Mouse (Mus musculus): ENCODE data around the gene A730046J19Rik. TPM values are rescaled to one million over a fixed set of nuclear protein-coding genes. Genes with fewer than 3 reads are reported as not detected.

The A730046J19Rik gene
- polyA plus RNA-seq (2014; fragmentation: Nextera tagmentation; extraction: Ambion mirVana), result 0.19 and 0.31 TPM in 2 replicates

DNA sequence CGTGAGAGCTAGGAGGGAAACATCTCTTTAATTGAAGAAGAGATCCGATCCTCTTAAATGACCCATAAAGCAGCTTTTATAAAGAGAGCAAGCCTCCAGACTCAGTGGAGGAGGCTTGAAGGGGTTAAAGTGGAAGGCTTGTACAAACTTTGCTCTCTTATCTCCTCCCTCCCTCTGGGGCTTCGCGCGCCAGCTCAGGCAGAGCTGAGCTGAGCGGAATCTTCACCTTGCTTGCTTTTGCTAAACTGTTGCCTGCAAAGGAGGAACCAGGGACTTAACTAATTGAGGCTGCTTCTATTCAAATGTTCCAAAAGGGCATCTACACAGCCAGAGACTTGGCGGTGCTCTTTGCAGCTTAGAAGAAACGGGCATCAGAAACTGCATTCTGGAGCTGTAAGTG is at the start of gene A730046J19Rik:
TSS of gene A730046J19Rik (plus strand) at position 173 of the 400 bp plus-strand sequence.
- ATAC-seq (ENCODE audit: low FRiP score), result no peak

DNA sequence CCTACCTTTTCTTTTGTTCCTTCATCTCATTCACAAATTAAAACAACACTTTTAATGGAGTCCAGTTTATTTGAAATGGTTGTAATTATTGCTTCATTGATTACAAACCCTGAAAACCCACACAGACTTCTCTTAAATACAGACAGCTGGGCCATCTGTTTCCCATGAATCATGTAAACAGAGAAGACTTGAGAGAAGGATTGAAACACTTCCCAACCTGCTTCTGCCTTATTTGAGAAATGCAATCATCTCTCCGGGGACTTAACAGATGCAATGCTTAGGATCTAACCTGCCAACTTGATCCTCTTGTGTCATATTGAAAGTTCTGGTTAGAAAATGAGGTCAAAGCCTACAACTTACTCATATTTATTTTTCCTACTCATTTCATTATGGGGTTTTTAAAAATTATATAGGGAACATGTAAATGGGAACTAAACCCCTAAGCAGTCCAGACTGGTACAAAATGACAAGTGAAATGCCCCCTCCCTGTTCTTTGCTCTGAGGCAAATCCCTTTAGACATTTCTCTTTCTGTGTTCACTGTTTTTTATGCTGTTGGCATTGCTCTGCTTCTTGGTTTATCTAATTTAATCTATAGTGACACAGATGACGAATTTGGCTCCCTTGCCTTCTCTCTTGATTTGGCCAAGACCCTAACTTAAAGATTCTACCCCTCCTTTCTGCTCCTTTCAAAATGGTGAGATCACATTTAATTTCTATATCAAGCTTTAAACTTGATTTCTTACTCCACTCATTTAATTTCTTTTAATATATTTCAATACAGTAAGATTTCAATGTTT is 48.7 kb upstream of the A730046J19Rik start:
- Histone ChIP-seq H3K9ac (ENCODE audit: low read depth, low read length) (no peak overlapping the region), H3K4me3 (ENCODE audit: low read depth, low read length) (no peak overlapping the region), H3K9me3 (ENCODE audit: control insufficient read depth, low read length) (no peaks in the 10 kb centered on the region), H3K27ac (ENCODE audit: low read depth, low read length) (no peak overlapping the region), H3K4me1 (replicated peaks; ENCODE audit: control insufficient read depth, insufficient read depth, low read length) (no peaks in the 10 kb centered on the region), H3K36me3 (ENCODE audit: control insufficient read depth, insufficient read depth, low read length) (no peaks in the 10 kb centered on the region), H3K4me2 (replicated peaks; ENCODE audit: low read depth, low read length) (no peak overlapping the region), H3K27me3 (ENCODE audit: control insufficient read depth, insufficient read depth, low read length) (no peaks in the 10 kb centered on the region)
- ATAC-seq (ENCODE audit: low FRiP score) (no peak), DNase-seq (ENCODE audit: low spot score) (no peak)
- 62% methylated on average over 2 of the region's 2 CpGs for WGBS

More for the DNA sequence above, at the start of gene A730046J19Rik:
- Histone ChIP-seq H3K27ac (ENCODE audit: low read depth, low read length) (no peak within 1 kb of the TSS), H3K4me1 (replicated peaks; ENCODE audit: control insufficient read depth, insufficient read depth, low read length) (no peaks in the 10 kb centered on the region), H3K4me2 (replicated peaks; ENCODE audit: low read depth, low read length) (no peak within 1 kb of the TSS), H3K4me3 (ENCODE audit: low read depth, low read length) (no peak within 1 kb of the TSS), H3K9me3 (ENCODE audit: control insufficient read depth, low read length) (no peaks in the 10 kb centered on the region), H3K36me3 (ENCODE audit: control insufficient read depth, insufficient read depth, low read length) (no peaks in the 10 kb centered on the region), H3K9ac (ENCODE audit: low read depth, low read length) (no peak within 1 kb of the TSS), H3K27me3 (ENCODE audit: control insufficient read depth, insufficient read depth, low read length) (no peaks in the 10 kb centered on the region)
- no peak for DNase-seq (ENCODE audit: low spot score)
- WGBS, result 31% methylated on average over 8 of the region's 8 CpGs

DNA sequence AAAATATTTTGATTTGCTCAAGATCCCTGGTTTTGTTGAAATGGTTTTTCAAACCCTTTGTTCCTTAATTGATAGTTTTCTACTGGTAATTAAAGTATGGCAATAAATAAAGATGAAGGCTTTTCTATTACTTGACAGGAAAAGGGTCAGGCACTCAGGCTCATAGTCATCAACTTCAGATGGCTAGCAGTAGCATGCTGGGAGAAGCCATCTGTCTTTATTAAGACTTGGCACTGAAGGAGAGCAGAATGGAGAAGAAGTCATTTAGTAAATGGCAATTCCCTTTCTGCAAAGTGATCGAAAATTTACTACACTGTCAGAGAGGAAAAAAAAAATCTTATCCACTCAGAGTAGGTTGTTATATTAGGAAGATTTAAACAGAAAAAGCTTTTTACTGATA is 17.2 kb upstream of the A730046J19Rik start:
- Histone ChIP-seq H3K4me2 (replicated peaks; ENCODE audit: low read depth, low read length) (no peak overlapping the region), H3K9ac (ENCODE audit: low read depth, low read length) (no peak overlapping the region), H3K4me1 (replicated peaks; ENCODE audit: control insufficient read depth, insufficient read depth, low read length) (no peaks in the 10 kb centered on the region), H3K4me3 (ENCODE audit: low read depth, low read length) (no peak overlapping the region), H3K27ac (ENCODE audit: low read depth, low read length) (no peak overlapping the region), H3K27me3 (ENCODE audit: control insufficient read depth, insufficient read depth, low read length) (no peaks in the 10 kb centered on the region), H3K36me3 (ENCODE audit: control insufficient read depth, insufficient read depth, low read length) (no peaks in the 10 kb centered on the region), H3K9me3 (ENCODE audit: control insufficient read depth, low read length) (no peaks in the 10 kb centered on the region)
- WGBS, result 80% methylated on average over 1 of the region's 1 CpGs
- no peak for DNase-seq (ENCODE audit: low spot score)
- no peak for ATAC-seq (ENCODE audit: low FRiP score)

DNA sequence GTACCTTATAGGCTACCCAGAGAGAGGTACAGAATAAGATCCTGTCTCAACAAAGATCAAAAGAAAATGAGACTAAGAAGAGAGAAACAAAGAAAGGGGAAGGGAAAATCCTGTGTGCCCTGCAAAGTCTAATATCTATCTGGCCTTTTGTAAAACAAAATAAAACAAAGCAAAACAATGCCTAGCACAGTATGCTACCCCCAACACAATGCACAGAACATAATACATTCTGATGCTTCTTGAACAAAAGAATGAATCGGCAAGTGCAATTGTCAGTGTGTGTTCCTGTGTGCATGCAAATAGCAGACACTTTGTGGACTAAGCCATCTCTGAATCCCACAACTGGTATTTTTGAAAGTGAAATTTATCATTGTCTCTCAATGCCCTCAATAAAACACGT is 3.5 kb upstream of the A730046J19Rik start:
- no peaks in the 10 kb centered on the region for H3K4me1 ChIP-seq (replicated peaks; ENCODE audit: control insufficient read depth, insufficient read depth, low read length)
- no peak for DNase-seq (ENCODE audit: low spot score)
- H3K9me3 ChIP-seq (ENCODE audit: control insufficient read depth, low read length), result no peaks in the 10 kb centered on the region
- H3K27me3 ChIP-seq (ENCODE audit: control insufficient read depth, insufficient read depth, low read length), result no peaks in the 10 kb centered on the region
- H3K4me3 ChIP-seq (ENCODE audit: low read depth, low read length), result no peak overlapping the region
- H3K36me3 ChIP-seq (ENCODE audit: control insufficient read depth, insufficient read depth, low read length), result no peaks in the 10 kb centered on the region
- ATAC-seq (ENCODE audit: low FRiP score), result no peak
- no peak overlapping the region for H3K4me2 ChIP-seq (replicated peaks; ENCODE audit: low read depth, low read length)
- WGBS, result 54% methylated on average over 2 of the region's 2 CpGs
- no peak overlapping the region for H3K27ac ChIP-seq (ENCODE audit: low read depth, low read length)
- H3K9ac ChIP-seq (ENCODE audit: low read depth, low read length), result no peak overlapping the region

DNA sequence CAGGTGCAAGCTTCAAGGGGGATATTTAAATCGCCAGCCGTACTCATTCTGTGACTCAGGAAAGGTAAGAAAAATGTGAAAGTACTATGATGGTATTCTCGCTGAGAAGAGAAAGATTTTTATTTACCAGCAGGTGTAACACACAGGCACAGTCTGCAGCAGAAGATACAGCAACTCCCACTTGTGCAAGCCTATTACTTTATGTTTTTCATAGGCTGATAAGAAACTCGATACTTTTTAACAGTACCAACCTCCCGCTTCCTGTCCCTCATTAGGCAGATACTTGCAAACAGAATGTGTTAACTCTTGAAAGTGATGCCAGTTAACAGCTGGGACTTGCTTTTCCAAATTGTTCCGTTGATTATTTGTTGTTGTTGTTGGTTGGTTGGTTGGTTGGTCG is 616 bp downstream of the A730046J19Rik start:
- 40% methylated on average over 7 of the region's 7 CpGs for WGBS
- H3K27ac ChIP-seq (ENCODE audit: low read depth, low read length), result no peak overlapping the region
- H3K9me3 ChIP-seq (ENCODE audit: control insufficient read depth, low read length), result no peaks in the 10 kb centered on the region
- no peak overlapping the region for H3K4me3 ChIP-seq (ENCODE audit: low read depth, low read length)
- H3K27me3 ChIP-seq (ENCODE audit: control insufficient read depth, insufficient read depth, low read length), result no peaks in the 10 kb centered on the region
- no peaks in the 10 kb centered on the region for H3K4me1 ChIP-seq (replicated peaks; ENCODE audit: control insufficient read depth, insufficient read depth, low read length)
- no peaks in the 10 kb centered on the region for H3K36me3 ChIP-seq (ENCODE audit: control insufficient read depth, insufficient read depth, low read length)
- no peak overlapping the region for H3K4me2 ChIP-seq (replicated peaks; ENCODE audit: low read depth, low read length)
- no peak overlapping the region for H3K9ac ChIP-seq (ENCODE audit: low read depth, low read length)
- ATAC-seq (ENCODE audit: low FRiP score) (no peak), DNase-seq (ENCODE audit: low spot score) (no peak)

DNA sequence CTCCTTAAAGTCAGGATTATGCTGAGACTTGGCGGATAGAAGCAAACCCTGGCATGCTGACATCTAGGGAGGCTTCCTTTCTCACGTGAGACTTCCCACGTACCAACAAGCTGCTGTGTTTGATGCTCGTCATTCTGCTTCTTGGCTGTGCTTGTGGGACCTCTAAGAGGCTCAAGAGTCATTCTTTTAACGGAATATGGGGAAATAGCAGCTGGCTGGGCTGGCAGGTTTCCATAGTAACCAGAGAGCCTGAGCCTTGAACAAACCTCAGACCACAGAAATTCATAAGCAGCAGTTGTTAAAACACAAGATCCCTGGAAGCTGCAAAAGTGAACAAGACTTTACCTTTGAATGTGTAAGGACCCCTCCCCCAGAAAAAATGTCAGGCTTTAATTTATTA is 9.4 kb downstream of the A730046J19Rik start:
- H3K4me1 ChIP-seq (replicated peaks; ENCODE audit: control insufficient read depth, insufficient read depth, low read length), result no peaks in the 10 kb centered on the region
- no peak overlapping the region for H3K4me3 ChIP-seq (ENCODE audit: low read depth, low read length)
- no peak overlapping the region for H3K27ac ChIP-seq (ENCODE audit: low read depth, low read length)
- ATAC-seq (ENCODE audit: low FRiP score) (no peak), DNase-seq (ENCODE audit: low spot score) (no peak)
- 56% methylated on average over 5 of the region's 5 CpGs for WGBS
- H3K9me3 ChIP-seq (ENCODE audit: control insufficient read depth, low read length), result no peaks in the 10 kb centered on the region
- H3K36me3 ChIP-seq (ENCODE audit: control insufficient read depth, insufficient read depth, low read length), result no peaks in the 10 kb centered on the region
- no peaks in the 10 kb centered on the region for H3K27me3 ChIP-seq (ENCODE audit: control insufficient read depth, insufficient read depth, low read length)
- H3K4me2 ChIP-seq (replicated peaks; ENCODE audit: low read depth, low read length), result no peak overlapping the region
- H3K9ac ChIP-seq (ENCODE audit: low read depth, low read length), result no peak overlapping the region

Other genes with a start within 250 kb of the A730046J19Rik start
- gene Dcx, start 220.4 kb upstream of the A730046J19Rik start, polyA plus RNA-seq (2014; fragmentation: Nextera tagmentation; extraction: Ambion mirVana), result 170 and 180 TPM in 2 replicates
- gene Alg13, start 164.1 kb downstream of the A730046J19Rik start, polyA plus RNA-seq (2014; fragmentation: Nextera tagmentation; extraction: Ambion mirVana), result 22.8 and 23.4 TPM in 2 replicates